Mouse (Mus musculus): ENCODE results near the gene H2afv. TPM values are rescaled to one million over a fixed set of nuclear protein-coding genes. Genes with fewer than 3 reads are reported as not detected.

Gene H2afv
- 693 and 728 TPM in 2 replicates for polyA plus RNA-seq (2016; fragmentation: Nextera tagmentation; extraction: Ambion mirVana)

GRCm38 (mm10) chr11:6444077-6444853 is at the start of gene H2afv:
H2afv (minus strand) TSS chr11:6444443.
- H3K9me3 ChIP-seq, result no peaks in the 10 kb centered on the region
- peak within 1 kb of the TSS; percentile 72 for H3K4me3 ChIP-seq
- H3K9ac ChIP-seq, result peak within 1 kb of the TSS; percentile 90
- under 1% methylated on average over 56 of the region's 80 CpGs for WGBS
- peak; percentile 98 for ATAC-seq (ENCODE audit: insufficient number of reproducible peaks, insufficient read depth, low FRiP score, low TSS enrichment)
- no peaks in the 10 kb centered on the region for H3K27me3 ChIP-seq
- peak within 1 kb of the TSS; percentile 96 for H3K27ac ChIP-seq
- H3K4me2 ChIP-seq (replicated peaks), result peak within 1 kb of the TSS; percentile 73
- H3K4me1 ChIP-seq, result peaks cover 5% of the 10 kb centered on the region; the same call in 1 of the 2 replicates
- no peaks in the 10 kb centered on the region; the same call in none of the 2 replicates for H3K36me3 ChIP-seq

GRCm38 (mm10) chr11:6489691-6490503 is 45.7 kb upstream of the H2afv start:
- H3K9ac ChIP-seq, result no peak overlapping the region
- no peak overlapping the region for H3K4me2 ChIP-seq (replicated peaks)
- 58% methylated on average over 6 of the region's 6 CpGs for WGBS
- no peak overlapping the region for H3K27ac ChIP-seq
- no peaks in the 10 kb centered on the region for H3K9me3 ChIP-seq
- H3K36me3 ChIP-seq, result no peaks in the 10 kb centered on the region
- no peaks in the 10 kb centered on the region for H3K27me3 ChIP-seq
- ATAC-seq (ENCODE audit: insufficient number of reproducible peaks, insufficient read depth, low FRiP score, low TSS enrichment), result no peak
- H3K4me3 ChIP-seq, result no peak overlapping the region
- no peaks in the 10 kb centered on the region for H3K4me1 ChIP-seq

DNA sequence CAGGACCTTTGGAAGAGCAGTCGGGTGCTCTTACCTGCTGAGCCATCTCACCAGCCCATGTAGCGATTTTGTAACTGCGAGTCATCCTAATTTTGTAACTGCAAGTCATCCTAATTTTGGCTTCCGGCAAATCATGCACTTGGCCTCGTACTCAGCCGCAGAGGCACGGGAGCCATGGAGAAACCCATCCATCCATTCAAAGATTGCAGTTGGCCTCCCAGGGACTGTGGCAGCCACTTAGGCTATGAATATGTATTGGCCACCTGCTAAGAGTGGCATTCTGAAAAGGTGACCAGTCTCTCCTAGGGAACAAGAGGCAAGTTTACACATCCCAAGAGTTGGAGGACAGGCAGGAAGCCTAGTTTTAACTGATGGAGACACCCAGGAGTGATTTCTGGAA is 45.0 kb upstream of the H2afv start:
- no peak for ATAC-seq (ENCODE audit: insufficient number of reproducible peaks, insufficient read depth, low FRiP score, low TSS enrichment)
- WGBS, result 87% methylated on average over 7 of the region's 7 CpGs

DNA sequence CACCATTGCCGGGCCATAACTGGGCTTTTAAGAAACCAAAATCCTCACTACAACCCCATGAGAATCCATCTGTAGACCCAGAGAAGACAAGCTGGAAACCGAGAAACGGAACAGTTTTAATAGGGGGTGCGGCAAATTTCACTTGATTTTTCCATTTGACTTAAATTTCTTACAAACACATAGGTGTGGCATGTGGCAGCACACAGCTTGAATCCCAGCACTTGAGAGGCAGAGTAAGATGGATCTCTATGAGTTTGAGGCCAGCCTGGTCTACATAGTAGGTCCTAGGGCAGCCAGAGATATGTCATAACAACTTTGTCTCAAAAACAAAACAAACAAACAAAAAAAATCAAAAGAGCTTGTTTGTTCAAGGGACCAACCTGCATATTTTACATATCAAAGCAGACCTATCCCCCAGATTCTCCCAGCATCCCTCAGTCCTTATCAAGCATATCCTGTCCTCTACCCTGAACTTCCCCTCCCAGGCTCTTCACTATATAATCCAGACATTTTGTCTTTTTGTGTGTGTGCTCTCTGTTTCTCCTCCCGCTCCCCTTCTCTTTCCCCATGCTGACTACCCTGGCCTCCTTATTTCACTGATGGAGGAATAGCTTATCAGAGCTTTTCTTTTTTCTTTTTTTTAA is 43.9 kb upstream of the H2afv start:
- no peaks in the 10 kb centered on the region for H3K27me3 ChIP-seq
- H3K9ac ChIP-seq, result no peak overlapping the region
- H3K4me1 ChIP-seq, result no peaks in the 10 kb centered on the region
- 93% methylated on average over 5 of the region's 5 CpGs for WGBS
- no peaks in the 10 kb centered on the region for H3K9me3 ChIP-seq
- no peak overlapping the region for H3K27ac ChIP-seq
- H3K36me3 ChIP-seq, result no peaks in the 10 kb centered on the region
- H3K4me2 ChIP-seq (replicated peaks), result no peak overlapping the region
- ATAC-seq (ENCODE audit: insufficient number of reproducible peaks, insufficient read depth, low FRiP score, low TSS enrichment), result no peak
- H3K4me3 ChIP-seq, result no peak overlapping the region

More for the DNA sequence above, 45.0 kb upstream of the H2afv start:
- H3K4me1 ChIP-seq, result no peaks in the 10 kb centered on the region
- H3K9ac ChIP-seq, result no peak overlapping the region
- no peak overlapping the region for H3K4me3 ChIP-seq
- H3K36me3 ChIP-seq, result no peaks in the 10 kb centered on the region
- no peaks in the 10 kb centered on the region for H3K27me3 ChIP-seq
- no peak overlapping the region for H3K4me2 ChIP-seq (replicated peaks)
- H3K9me3 ChIP-seq, result no peaks in the 10 kb centered on the region
- H3K27ac ChIP-seq, result no peak overlapping the region

GRCm38 (mm10) chr11:6487496-6487895 is 43.3 kb upstream of the H2afv start:
- Histone ChIP-seq H3K9me3 (no peaks in the 10 kb centered on the region), H3K4me1 (no peaks in the 10 kb centered on the region), H3K4me3 (no peak overlapping the region), H3K27ac (no peak overlapping the region), H3K36me3 (no peaks in the 10 kb centered on the region), H3K9ac (no peak overlapping the region), H3K4me2 (replicated peaks) (no peak overlapping the region), H3K27me3 (no peaks in the 10 kb centered on the region)
- ATAC-seq (ENCODE audit: insufficient number of reproducible peaks, insufficient read depth, low FRiP score, low TSS enrichment), result no peak
- WGBS, result 52% methylated on average over 7 of the region's 7 CpGs

DNA sequence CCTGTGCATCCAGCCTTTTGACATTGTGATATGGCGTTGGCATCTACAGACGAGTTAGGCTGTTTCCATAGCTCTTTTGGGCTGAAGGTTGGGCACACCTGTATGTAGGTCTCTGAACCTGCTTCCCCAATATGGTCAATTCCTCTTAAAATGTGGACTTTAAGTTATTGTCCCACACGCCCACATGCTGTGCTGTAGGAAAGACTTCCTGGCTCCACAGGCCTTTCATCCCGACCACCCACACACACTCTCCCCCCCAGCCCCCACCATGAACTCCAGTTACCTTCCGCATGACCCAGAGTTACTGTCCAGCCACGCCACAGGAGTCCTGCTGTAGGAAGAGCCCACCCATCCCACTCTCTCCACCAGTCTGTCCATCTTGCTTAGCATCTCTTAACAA is 42.7 kb upstream of the H2afv start:
- H3K27me3 ChIP-seq, result no peaks in the 10 kb centered on the region
- H3K36me3 ChIP-seq, result no peaks in the 10 kb centered on the region
- H3K4me3 ChIP-seq, result no peak overlapping the region
- WGBS, result 61% methylated on average over 6 of the region's 6 CpGs
- H3K9ac ChIP-seq, result no peak overlapping the region
- no peak overlapping the region for H3K4me2 ChIP-seq (replicated peaks)
- no peak for ATAC-seq (ENCODE audit: insufficient number of reproducible peaks, insufficient read depth, low FRiP score, low TSS enrichment)
- H3K4me1 ChIP-seq, result no peaks in the 10 kb centered on the region
- no peak overlapping the region for H3K27ac ChIP-seq
- no peaks in the 10 kb centered on the region for H3K9me3 ChIP-seq

DNA sequence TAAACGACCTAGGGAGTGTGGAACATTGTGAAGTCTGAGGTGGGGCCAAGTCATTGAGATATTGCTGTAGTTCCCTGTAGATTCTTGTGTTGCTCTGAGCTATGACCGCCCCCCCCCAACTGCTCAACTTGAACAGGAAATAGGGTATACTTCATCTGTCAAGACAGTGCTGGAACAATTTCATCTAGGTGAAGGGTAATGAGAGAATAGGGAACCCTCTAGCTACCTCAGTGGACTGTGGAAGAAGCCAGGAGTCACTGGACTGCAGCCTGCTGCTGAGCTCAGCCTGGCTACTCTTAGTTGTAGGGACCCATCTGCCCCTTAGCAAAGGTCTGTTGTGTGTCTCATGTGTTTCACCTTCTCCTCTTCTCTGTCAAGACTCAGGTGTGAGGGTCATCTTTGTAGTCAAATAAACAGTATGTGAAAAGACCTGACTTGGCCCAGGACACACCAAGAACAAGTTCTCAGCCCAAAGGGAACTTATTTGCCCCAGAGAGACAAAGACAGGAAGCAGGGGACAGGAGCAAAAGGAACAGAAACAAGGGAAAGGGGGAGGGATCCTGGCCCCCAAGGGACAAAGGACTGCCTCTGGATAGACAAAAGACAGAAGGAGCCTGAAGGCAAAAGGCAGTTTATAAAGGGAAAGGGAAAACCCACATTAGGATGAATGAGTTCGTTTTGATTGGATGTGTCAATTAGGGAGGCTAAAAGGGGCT is 40.2 kb upstream of the H2afv start:
- Histone ChIP-seq H3K27ac (no peak overlapping the region), H3K4me2 (replicated peaks) (no peak overlapping the region), H3K9me3 (no peaks in the 10 kb centered on the region), H3K36me3 (no peaks in the 10 kb centered on the region), H3K4me1 (no peaks in the 10 kb centered on the region), H3K4me3 (no peak overlapping the region), H3K27me3 (no peaks in the 10 kb centered on the region), H3K9ac (no peak overlapping the region)
- no peak for ATAC-seq (ENCODE audit: insufficient number of reproducible peaks, insufficient read depth, low FRiP score, low TSS enrichment)
- 58% methylated on average over 3 of the region's 3 CpGs for WGBS

DNA sequence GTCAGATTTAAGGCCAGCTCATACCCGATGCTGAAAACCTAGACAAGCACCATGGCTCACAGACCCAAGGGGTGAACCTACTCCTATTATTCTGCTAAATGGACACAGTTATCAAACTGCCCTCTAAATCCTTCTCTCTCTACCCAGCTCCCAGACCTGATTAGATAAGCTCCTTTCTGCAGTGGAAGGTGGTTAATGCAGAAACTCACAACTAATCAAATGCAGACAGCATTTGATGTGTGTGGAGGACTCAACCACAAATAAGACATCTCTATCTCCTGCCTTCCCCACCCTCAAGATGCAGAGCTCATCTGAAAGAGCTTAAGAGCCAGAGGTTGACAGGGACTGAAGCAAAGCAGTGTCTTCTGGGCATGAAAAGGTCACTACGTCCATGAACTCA is 38.9 kb upstream of the H2afv start:
- H3K4me3 ChIP-seq, result no peak overlapping the region
- no peaks in the 10 kb centered on the region for H3K36me3 ChIP-seq
- no peaks in the 10 kb centered on the region for H3K4me1 ChIP-seq
- no peaks in the 10 kb centered on the region for H3K27me3 ChIP-seq
- no peak for ATAC-seq (ENCODE audit: insufficient number of reproducible peaks, insufficient read depth, low FRiP score, low TSS enrichment)
- H3K27ac ChIP-seq, result no peak overlapping the region
- H3K4me2 ChIP-seq (replicated peaks), result no peak overlapping the region
- no peaks in the 10 kb centered on the region for H3K9me3 ChIP-seq
- WGBS, result 81% methylated on average over 2 of the region's 2 CpGs
- H3K9ac ChIP-seq, result no peak overlapping the region

GRCm38 (mm10) chr11:6481669-6482185 is 37.5 kb upstream of the H2afv start:
- Histone ChIP-seq H3K36me3 (no peaks in the 10 kb centered on the region), H3K9me3 (no peaks in the 10 kb centered on the region), H3K4me2 (replicated peaks) (no peak overlapping the region), H3K27me3 (no peaks in the 10 kb centered on the region), H3K4me1 (no peaks in the 10 kb centered on the region), H3K4me3 (no peak overlapping the region), H3K27ac (no peak overlapping the region), H3K9ac (no peak overlapping the region)
- no peak for ATAC-seq (ENCODE audit: insufficient number of reproducible peaks, insufficient read depth, low FRiP score, low TSS enrichment)
- 75% methylated on average over 6 of the region's 6 CpGs for WGBS

DNA sequence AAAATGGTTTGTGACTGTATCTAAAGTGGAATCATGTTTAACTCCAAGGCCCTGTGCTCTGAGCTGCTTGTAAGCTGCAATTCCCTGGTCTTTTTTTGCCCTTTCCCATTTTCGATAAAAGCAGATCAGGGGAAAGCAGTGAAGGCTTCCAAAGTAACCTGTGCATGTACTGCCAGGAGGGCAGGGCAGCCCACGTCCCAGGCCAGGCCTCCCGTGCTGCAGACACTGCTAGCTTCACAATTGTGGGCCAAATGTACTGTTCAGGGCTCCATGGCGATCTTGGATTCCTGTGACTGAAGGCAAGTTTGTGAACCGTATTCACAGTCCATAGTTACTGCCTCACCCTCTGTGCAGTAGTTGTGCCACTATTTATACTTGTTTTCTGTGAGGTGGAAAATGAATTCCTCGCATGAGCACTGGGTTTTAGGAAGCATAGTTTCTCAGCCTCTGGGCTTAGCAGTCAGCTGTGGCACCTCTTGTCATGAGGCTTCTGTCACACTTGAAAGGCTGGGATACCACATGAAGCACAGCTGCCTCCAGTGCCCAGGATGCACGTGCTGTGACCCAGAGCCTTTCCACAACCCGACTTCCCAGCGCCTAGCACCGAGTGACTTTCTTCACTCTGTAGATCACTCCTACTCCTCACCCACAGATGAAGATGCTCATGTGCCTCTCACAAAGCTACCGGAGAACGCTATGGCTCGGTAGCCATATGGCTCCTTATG is 36.6 kb upstream of the H2afv start:
- Histone ChIP-seq H3K36me3 (no peaks in the 10 kb centered on the region), H3K27ac (no peak overlapping the region), H3K27me3 (no peaks in the 10 kb centered on the region), H3K9me3 (no peaks in the 10 kb centered on the region), H3K9ac (no peak overlapping the region), H3K4me1 (no peaks in the 10 kb centered on the region), H3K4me2 (replicated peaks) (no peak overlapping the region), H3K4me3 (no peak overlapping the region)
- ATAC-seq (ENCODE audit: insufficient number of reproducible peaks, insufficient read depth, low FRiP score, low TSS enrichment), result no peak
- 84% methylated on average over 13 of the region's 13 CpGs for WGBS

GRCm38 (mm10) chr11:6480191-6480590 is 35.9 kb upstream of the H2afv start:
- 69% methylated on average over 7 of the region's 7 CpGs for WGBS
- Histone ChIP-seq H3K4me2 (replicated peaks) (no peak overlapping the region), H3K9ac (no peak overlapping the region), H3K27ac (no peak overlapping the region), H3K4me3 (no peak overlapping the region), H3K9me3 (no peaks in the 10 kb centered on the region), H3K4me1 (no peaks in the 10 kb centered on the region), H3K27me3 (no peaks in the 10 kb centered on the region), H3K36me3 (no peaks in the 10 kb centered on the region)
- ATAC-seq (ENCODE audit: insufficient number of reproducible peaks, insufficient read depth, low FRiP score, low TSS enrichment), result no peak
